Mouse (Mus musculus): ENCODE results near the gene Gm33815. TPM values are rescaled to one million over a fixed set of nuclear protein-coding genes. Genes with fewer than 3 reads are reported as not detected.
"Not testable (repeated sequence)": the region's sequence is repeated elsewhere in the genome, so short reads cannot be mapped to it uniquely, and the experiment has no call there.

The Gm33815 gene
- not detected in 2 replicates for polyA plus RNA-seq (2016; fragmentation: Nextera tagmentation; extraction: Ambion mirVana)

DNA sequence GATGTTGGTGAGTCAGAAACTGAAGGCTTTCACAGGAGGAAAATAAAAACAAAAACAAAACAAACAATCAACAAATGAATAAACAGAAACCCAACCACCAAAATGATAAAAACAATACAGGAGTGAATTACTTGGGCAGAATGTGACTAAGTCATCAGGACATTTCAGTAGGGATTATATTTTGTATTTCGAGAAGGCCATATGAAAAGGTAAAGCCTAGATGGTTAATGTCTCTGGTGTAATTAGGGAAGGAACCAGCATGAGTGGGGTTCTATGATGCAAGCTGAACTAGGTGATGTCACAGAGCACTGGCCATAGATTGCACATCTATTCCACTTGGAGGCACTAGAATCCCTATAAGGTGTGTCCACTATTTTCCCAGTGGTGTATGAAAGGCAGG lies at the start of gene Gm33815:
Gene Gm33815, plus strand, starts transcription at position 301 of the 400 bp plus-strand sequence.
- H3K27ac ChIP-seq; H3K4me2 ChIP-seq; H3K4me1 ChIP-seq; H3K27me3 ChIP-seq (replicated peaks); ATAC-seq; H3K36me3 ChIP-seq; H3K4me3 ChIP-seq; H3K9ac ChIP-seq; H3K9me3 ChIP-seq (replicated peaks): not testable (repeated sequence)
- no CpG with 5 or more reads among the region's 1 CpGs for WGBS (ENCODE audit: insufficient replicate concordance)
